In genomic region chr3:108386186-108386585, GRCm38 (mm10) we compare ENCODE assay signal across 15 mouse cellular contexts. TPM values are rescaled to one million over a fixed set of nuclear protein-coding genes. Genes with fewer than 3 reads are reported as not detected.
DNase-seq lines count a peak whose midpoint lies in the region; TF ChIP-seq lines count a peak whose summit lies in the region.
"Had no signal": no experiment of that assay in that cellular context is flagged by ENCODE, and none has a peak within 500 bp of the region (broad histone marks: within the 10 kb centered on the region; RNA-seq: fewer than 3 reads in every experiment).

No protein-coding gene starts in this region.

- TF ChIP-seq EP300 in CH12.LX (IDR thresholded peaks at IDR 0.05; ENCODE audit: low read length), result no peak
- no peak for TF ChIP-seq EP300 in heart, adult 2 months (IDR thresholded peaks at IDR 0.05; ENCODE audit: insufficient read depth, low read depth, low read length)

- H3K4me1 ChIP-seq in CH12.LX (ENCODE audit: control insufficient read depth in 1 of 2, insufficient read depth in 2 of 2), result peaks cover 11 to 46% of the 10 kb centered on the region in 2 experiments
- peaks cover 3 to 27% of the 10 kb centered on the region in 2 experiments; a peak in 3 of 4 replicates for H3K4me1 ChIP-seq in ES-E14 (ENCODE audit: control insufficient read depth in 2 of 2, insufficient read depth in 2 of 2, low read length in 2 of 2, poor library complexity in 1 of 2)
- peaks cover 43% of the 10 kb centered on the region for H3K4me1 ChIP-seq in heart, embryonic 10.5 days
- H3K4me1 ChIP-seq in cerebellum, adult 2 months (ENCODE audit: control insufficient read depth, insufficient read depth, low read length), result peaks cover 5% of the 10 kb centered on the region
- peaks cover 7% of the 10 kb centered on the region for H3K4me1 ChIP-seq in heart, adult 2 months (ENCODE audit: control insufficient read depth, insufficient read depth, low read length)

- TF ChIP-seq CTCF in CH12.LX (conservative IDR thresholded peaks at IDR 0.05 in 1 of 2, IDR thresholded peaks at IDR 0.05 in 1 of 2; ENCODE audit: low read depth in 2 of 2, low read length in 2 of 2), result no peak
- no peak for TF ChIP-seq CTCF in cerebellum, adult 2 months (IDR thresholded peaks at IDR 0.05; ENCODE audit: borderline replicate concordance, insufficient read depth, low read depth, low read length)
- TF ChIP-seq CTCF in heart, adult 2 months (IDR thresholded peaks at IDR 0.05), result no peak

- peak overlapping the region; percentile 39; the same call in 1 of the 2 replicates for H3K4me2 ChIP-seq in CH12.LX (ENCODE audit: insufficient read depth, low read depth, poor library complexity, severe bottlenecking)
- H3K4me2 ChIP-seq: heart, embryonic 15.5 days; lung, embryonic 14.5 days; midbrain, embryonic 11.5 days; stomach, embryonic 15.5 days had no signal

- H3K27ac ChIP-seq in CH12.LX (ENCODE audit: insufficient read depth, low read depth) (no peak overlapping the region), ES-E14 (ENCODE audit: insufficient read depth, low read depth, low read length, poor library complexity, severe bottlenecking) (no peak overlapping the region)
- H3K27ac ChIP-seq in heart, embryonic 10.5 days, result no peak overlapping the region
- H3K27ac ChIP-seq in cerebellum, adult 2 months (ENCODE audit: insufficient read depth, low read length), result no peak overlapping the region
- H3K27ac ChIP-seq in heart, adult 2 months, result no peak overlapping the region
- H3K27ac ChIP-seq: heart, embryonic 15.5 days; stomach, embryonic 15.5 days had no signal

- 91% methylated on average over 10 of the region's 10 CpGs for WGBS in heart, embryonic 10.5 days
- 36% methylated on average over 10 of the region's 10 CpGs for WGBS in cerebellum, adult 2 months
- WGBS in heart, adult 2 months, result 91% methylated on average over 10 of the region's 10 CpGs

- H3K27me3 ChIP-seq in CH12.LX (replicated peaks), result no peaks in the 10 kb centered on the region
- H3K27me3 ChIP-seq in heart, embryonic 10.5 days (ENCODE audit: insufficient read depth, poor library complexity, severe bottlenecking), result no peaks in the 10 kb centered on the region; the same call in 1 of the 2 replicates
- H3K27me3 ChIP-seq in cerebellum, adult 2 months (ENCODE audit: control insufficient read depth, insufficient read depth, low read length), result no peaks in the 10 kb centered on the region
- H3K27me3 ChIP-seq in heart, adult 2 months (ENCODE audit: control insufficient read depth, insufficient read depth, low read length), result no peaks in the 10 kb centered on the region
- H3K27me3 ChIP-seq: heart, embryonic 15.5 days; stomach, embryonic 15.5 days had no signal

- TF ChIP-seq RAD21 in CH12.LX (IDR thresholded peaks at IDR 0.05; ENCODE audit: low read depth, low read length), result no peak

- intact Hi-C loops in left cerebral cortex, postnatal 25 days (cut with DNase I), result loop anchor here (2.0 kb wide), 1 partner anchor 27 kb away; no protein-coding TSS in a partner anchor
- intact Hi-C loops in heart, adult 2 months (cut with DNase I), result no loop called here

- H3K9ac ChIP-seq in CH12.LX (ENCODE audit: insufficient read depth, low read depth) (no peak overlapping the region), ES-E14 (ENCODE audit: insufficient read depth, low read depth, low read length, poor library complexity, severe bottlenecking) (0 out of 2 replicates have a peak overlapping the region, but pooled peaks have one; percentile 15)
- H3K9ac ChIP-seq in heart, adult 2 months (ENCODE audit: low read depth, low read length), result no peak overlapping the region
- H3K9ac ChIP-seq: heart, embryonic 15.5 days; lung, embryonic 14.5 days; stomach, embryonic 15.5 days had no signal

- H3K4me3 ChIP-seq in CH12.LX (replicated peaks in 1 of 3; ENCODE audit: low read depth in 2 of 3, low read length in 2 of 3, poor library complexity in 1 of 3), result peak overlapping the region in 1 of 3 experiments; percentile 23
- peak overlapping the region in 1 of 2 experiments; percentile 0; a peak in 1 of 4 replicates for H3K4me3 ChIP-seq in ES-E14 (ENCODE audit: insufficient read depth in 1 of 2, low read depth in 1 of 2, low read length in 2 of 2, poor library complexity in 1 of 2, severe bottlenecking in 1 of 2)
- H3K4me3 ChIP-seq in heart, embryonic 10.5 days, result no peak overlapping the region
- no peak overlapping the region for H3K4me3 ChIP-seq in cerebellum, adult 2 months (replicated peaks; ENCODE audit: insufficient read depth, low read depth, low read length)
- H3K4me3 ChIP-seq in heart, adult 2 months, result no peak overlapping the region
- H3K4me3 ChIP-seq: heart, embryonic 15.5 days; stomach, embryonic 15.5 days had no signal

- H3K9me3 ChIP-seq in CH12.LX (replicated peaks; ENCODE audit: low read length), result no peaks in the 10 kb centered on the region
- no peaks in the 10 kb centered on the region for H3K9me3 ChIP-seq in ES-E14 (ENCODE audit: control insufficient read depth, insufficient read depth, low read depth, low read length)
- H3K9me3 ChIP-seq in heart, embryonic 10.5 days, result no peaks in the 10 kb centered on the region
- H3K9me3 ChIP-seq: heart, embryonic 15.5 days; stomach, embryonic 15.5 days had no signal

- H3K79me2 ChIP-seq in CH12.LX (replicated peaks; ENCODE audit: control insufficient read depth, extremely low read depth, insufficient read depth, poor library complexity, severe bottlenecking), result peaks cover 8% of the 10 kb centered on the region; the same call in 1 of the 2 replicates
- no peaks in the 10 kb centered on the region for H3K79me2 ChIP-seq in heart, adult 2 months (replicated peaks; ENCODE audit: control insufficient read depth, insufficient read depth, low read length)

- dilution Hi-C loops in CH12.LX (cut with MboI; ENCODE audit: extremely low pct_ligation_motif_present, extremely low pct_unique_long_range_greater_than_20kb, low sequenced_read_pairs), result no loop called here

- peaks cover 22 to 38% of the 10 kb centered on the region in 2 experiments for H3K36me3 ChIP-seq in CH12.LX (replicated peaks in 1 of 2; ENCODE audit: control insufficient read depth in 1 of 2, insufficient read depth in 1 of 2, low read length in 1 of 2)
- H3K36me3 ChIP-seq in ES-E14 (ENCODE audit: control insufficient read depth, insufficient read depth, low read length, poor library complexity, severe bottlenecking), result peaks cover 34% of the 10 kb centered on the region
- peaks cover 27% of the 10 kb centered on the region for H3K36me3 ChIP-seq in heart, embryonic 10.5 days
- no peaks in the 10 kb centered on the region for H3K36me3 ChIP-seq in heart, adult 2 months (ENCODE audit: control insufficient read depth, insufficient read depth, low read length)

- no peak for TF ChIP-seq POLR2A in CH12.LX (IDR thresholded peaks at IDR 0.05; ENCODE audit: low read depth, low read length)
- TF ChIP-seq POLR2A in cerebellum, adult 2 months (IDR thresholded peaks at IDR 0.05; ENCODE audit: borderline replicate concordance, insufficient read depth, low read length), result no peak
- no peak for TF ChIP-seq POLR2A in heart, adult 2 months (IDR thresholded peaks at IDR 0.05; ENCODE audit: insufficient read depth, low read depth, low read length)

- in situ Hi-C loops in CH12.LX (cut with MboI; ENCODE audit: low pct_ligation_motif_present, low pct_unique_long_range_greater_than_20kb, low sequenced_read_pairs) (loop anchor here (5.0 to 10.0 kb wide), 2 partner anchors 109 to 221 kb away; no protein-coding TSS in a partner anchor), ES-E14 (cut with MboI; ENCODE audit: low sequenced_read_pairs in 2 of 2, unreplicated experiment in 2 of 2) (no loop called here)

- DNase-seq in CH12.LX (ENCODE audit: extremely low read depth) (no peak), ES-E14 (ENCODE audit: low read depth, low spot score) (no peak)
- DNase-seq in gonadal fat pad, adult 2 months (ENCODE audit: low read depth), result peak; percentile 85
- DNase-seq in left cerebral cortex, postnatal 25 days (ENCODE audit: low spot score in 2 of 2), result peak; percentile 72 to 96
- no peak for DNase-seq in heart, embryonic 10.5 days (ENCODE audit: low spot score)
- DNase-seq in gastrocnemius, adult 8-10 months (ENCODE audit: low spot score in 2 of 2), result no peak
- no peak for DNase-seq in cerebellum, adult 2 months
- DNase-seq in heart, adult 2 months, result no peak
- DNase-seq: cerebellum, adult 9-11 months; kidney, postnatal 10 days; lung, embryonic 14.5 days had no signal

RNA-seq across cellular contexts. Expression of gene Psrc1, which starts 2.5 kb away (rescaled TPM):
- total RNA-seq in CH12.LX (2012; rRNA removed), result 76.2 and 89.1 TPM in 2 replicates
- total RNA-seq in CH12.LX (2014; rRNA removed), result 105 and 106 TPM in 2 replicates
- polyA plus RNA-seq in CH12.LX (2012; ENCODE audit: insufficient read length, low read depth), result 101 and 108 TPM in 2 replicates
- 172 and 284 TPM in 2 replicates for total RNA-seq in ES-E14 (2012; rRNA removed)
- 1.2 and 1.5 TPM in 2 replicates for polyA plus RNA-seq in gonadal fat pad, adult 2 months (2012; rRNA removed)
- 10 to 100 TPM; 12.9 to 18.6 TPM for total RNA-seq in left cerebral cortex, postnatal 25 days (2021)
- 44.0 and 57.6 TPM in 2 replicates for polyA plus RNA-seq in heart, embryonic 10.5 days (2016; fragmentation: Nextera tagmentation; extraction: Ambion mirVana)
- total RNA-seq in gastrocnemius, adult 8-10 months (2022), result not detected
- 0.21 and 0.28 TPM in 2 replicates for polyA plus RNA-seq in cerebellum, adult 2 months (2012; rRNA removed)
- under 1 TPM; 0.16 to 0.34 TPM for total RNA-seq in heart, adult 2 months (2021)
- 0.59 and 0.64 TPM in 2 replicates for polyA plus RNA-seq in heart, adult 2 months (2012; rRNA removed)

RNA-seq across cellular contexts. Expression of gene Mybphl, which starts 21.5 kb away (rescaled TPM):
- total RNA-seq in CH12.LX (2012; rRNA removed), result not detected in 2 replicates
- not detected in 2 replicates for total RNA-seq in CH12.LX (2014; rRNA removed)
- polyA plus RNA-seq in CH12.LX (2012; ENCODE audit: insufficient read length, low read depth), result not detected in 2 replicates
- not detected in 2 replicates for total RNA-seq in ES-E14 (2012; rRNA removed)
- polyA plus RNA-seq in gonadal fat pad, adult 2 months (2012; rRNA removed), result 0.15 TPM in 1 of 2 replicates, not detected in the other
- total RNA-seq in left cerebral cortex, postnatal 25 days (2021), result under 1 TPM; 0.25 to 0.85 TPM
- polyA plus RNA-seq in heart, embryonic 10.5 days (2016; fragmentation: Nextera tagmentation; extraction: Ambion mirVana), result 60.0 and 65.8 TPM in 2 replicates
- total RNA-seq in gastrocnemius, adult 8-10 months (2022), result not detected
- polyA plus RNA-seq in cerebellum, adult 2 months (2012; rRNA removed), result 0.16 TPM in 1 of 2 replicates, not detected in the other
- total RNA-seq in heart, adult 2 months (2021), result 10 to 100 TPM; 35.8 to 51.2 TPM
- polyA plus RNA-seq in heart, adult 2 months (2012; rRNA removed), result 268 and 304 TPM in 2 replicates
- polyA plus RNA-seq: limb, embryonic 14.5 days; midbrain, embryonic 11.5 days; stomach, embryonic 15.5 days had no signal

RNA-seq across cellular contexts. Expression of gene Celsr2, which starts 29.2 kb away (rescaled TPM):
- not detected in 2 replicates for total RNA-seq in CH12.LX (2012; rRNA removed)
- total RNA-seq in CH12.LX (2014; rRNA removed), result not detected in 2 replicates
- not detected in 2 replicates for polyA plus RNA-seq in CH12.LX (2012; ENCODE audit: insufficient read length, low read depth)
- 7.9 and 15.6 TPM in 2 replicates for total RNA-seq in ES-E14 (2012; rRNA removed)
- polyA plus RNA-seq in gonadal fat pad, adult 2 months (2012; rRNA removed), result 18.5 and 28.7 TPM in 2 replicates
- total RNA-seq in left cerebral cortex, postnatal 25 days (2021), result 100 to 1,000 TPM; 160 to 168 TPM
- 2.7 and 2.8 TPM in 2 replicates for polyA plus RNA-seq in heart, embryonic 10.5 days (2016; fragmentation: Nextera tagmentation; extraction: Ambion mirVana)
- total RNA-seq in gastrocnemius, adult 8-10 months (2022), result 10 to 100 TPM in 2 of 4 experiments, 1 to 10 TPM in 2; 8.9 to 12.5 (median 9.6) TPM
- 57.4 and 58.2 TPM in 2 replicates for polyA plus RNA-seq in cerebellum, adult 2 months (2012; rRNA removed)
- total RNA-seq in heart, adult 2 months (2021), result 1 to 10 TPM; 6.4 to 7.2 TPM
- polyA plus RNA-seq in heart, adult 2 months (2012; rRNA removed), result 5.2 and 5.4 TPM in 2 replicates

RNA-seq across cellular contexts. Expression of gene Sars, which starts 58.8 kb away (rescaled TPM):
- total RNA-seq in CH12.LX (2012; rRNA removed), result 255 and 373 TPM in 2 replicates
- 377 and 422 TPM in 2 replicates for total RNA-seq in CH12.LX (2014; rRNA removed)
- polyA plus RNA-seq in CH12.LX (2012; ENCODE audit: insufficient read length, low read depth), result 394 and 470 TPM in 2 replicates
- 204 and 236 TPM in 2 replicates for total RNA-seq in ES-E14 (2012; rRNA removed)
- polyA plus RNA-seq in gonadal fat pad, adult 2 months (2012; rRNA removed), result 55.8 and 63.1 TPM in 2 replicates
- total RNA-seq in left cerebral cortex, postnatal 25 days (2021), result 100 to 1,000 TPM; 207 to 212 TPM
- polyA plus RNA-seq in heart, embryonic 10.5 days (2016; fragmentation: Nextera tagmentation; extraction: Ambion mirVana), result 106 and 130 TPM in 2 replicates
- total RNA-seq in gastrocnemius, adult 8-10 months (2022), result 100 to 1,000 TPM; 106 to 124 (median 111) TPM
- polyA plus RNA-seq in cerebellum, adult 2 months (2012; rRNA removed), result 214 and 228 TPM in 2 replicates
- 10 to 100 TPM; 69.4 to 83.4 TPM for total RNA-seq in heart, adult 2 months (2021)
- polyA plus RNA-seq in heart, adult 2 months (2012; rRNA removed), result 24.1 and 34.4 TPM in 2 replicates

Comparison
In these comparisons a context has a peak if more than half of its experiments do, and no peak if none do; other contexts are left out.
1. DNase-seq: peak in gonadal fat pad, adult 2 months (single experiment) and left cerebral cortex, postnatal 25 days (2 of 2); none in CH12.LX (single experiment), ES-E14 (single experiment), heart, embryonic 10.5 days (single experiment), gastrocnemius, adult 8-10 months (0 of 2), cerebellum, adult 2 months (0 of 2) and heart, adult 2 months (0 of 2).
2. RNA of gene Psrc1, which starts 2.5 kb away (total RNA-seq): 172 to 284 TPM in ES-E14, 76.2 to 106 TPM in CH12.LX and 12.9 to 18.6 TPM in left cerebral cortex, postnatal 25 days; 0.16 to 0.34 TPM in heart, adult 2 months and not detected in gastrocnemius, adult 8-10 months; every median in the first group is over 10 times any median in the second.
3. RNA of gene Mybphl, which starts 21.5 kb away (total RNA-seq): 35.8 to 51.2 TPM in heart, adult 2 months; 0.25 to 0.85 TPM in left cerebral cortex, postnatal 25 days, not detected in gastrocnemius, adult 8-10 months, not detected in ES-E14 and not detected in CH12.LX; every median in the first group is over 10 times any median in the second.